Mouse (Mus musculus) mesoderm, embryonic 11.5 days (tissue): ENCODE measurements around the gene Ralbp1.

Experiments used
- DNase-seq: peaks from one replicate; pipeline ENCODE4 v3.0.0-alpha.2; 2012; ENCODE audit warnings: low read depth, low spot score

Gene Ralbp1

GRCm38 (mm10) chr17:65896016-65896415 lies 10.4 kb upstream of the Ralbp1 start:
- DNase-seq = no peak

GRCm38 (mm10) chr17:65889476-65889875 lies 3.9 kb upstream of the Ralbp1 start:
- DNase-seq = no peak

- no peak for DNase-seq
These were observed 973 bp upstream of the Ralbp1 start for GRCm38 (mm10) chr17:65886571-65886970.

- no peak for DNase-seq
These were observed 251 bp downstream of the Ralbp1 start for GRCm38 (mm10) chr17:65885398-65885696.

GRCm38 (mm10) chr17:65884691-65885397 lies 754 bp downstream of the Ralbp1 start:
- peak; percentile 99 for DNase-seq

- peak; percentile 51 for DNase-seq
These were observed 1.4 kb downstream of the Ralbp1 start for GRCm38 (mm10) chr17:65884061-65884669.

- DNase-seq = no peak
These were observed 8.6 kb downstream of the Ralbp1 start for GRCm38 (mm10) chr17:65877026-65877425.

GRCm38 (mm10) chr17:65873834-65874233 lies 11.8 kb downstream of the Ralbp1 start:
- no peak for DNase-seq

GRCm38 (mm10) chr17:65873156-65873555 lies 12.4 kb downstream of the Ralbp1 start:
- DNase-seq = no peak

GRCm38 (mm10) chr17:65872652-65873051 lies 12.9 kb downstream of the Ralbp1 start:
- DNase-seq = peak; percentile 56

- DNase-seq = no peak
These were observed 13.5 kb downstream of the Ralbp1 start for GRCm38 (mm10) chr17:65872051-65872450.

GRCm38 (mm10) chr17:65871641-65872041 lies 14.0 kb downstream of the Ralbp1 start:
- no peak for DNase-seq

- peak; percentile 89 for DNase-seq
These were observed 15.5 kb downstream of the Ralbp1 start for GRCm38 (mm10) chr17:65870146-65870545.

- no peak for DNase-seq
These were observed 15.9 kb downstream of the Ralbp1 start for GRCm38 (mm10) chr17:65869720-65870119.

GRCm38 (mm10) chr17:65867996-65868395 lies 17.6 kb downstream of the Ralbp1 start:
- DNase-seq = no peak

GRCm38 (mm10) chr17:65866201-65866600 lies 19.4 kb downstream of the Ralbp1 start:
- no peak for DNase-seq

- DNase-seq = no peak
These were observed 20.3 kb downstream of the Ralbp1 start for GRCm38 (mm10) chr17:65865265-65865664.

GRCm38 (mm10) chr17:65864742-65865141 lies 20.9 kb downstream of the Ralbp1 start:
- DNase-seq = peak; percentile 71

- no peak for DNase-seq
These were observed 21.8 kb downstream of the Ralbp1 start for GRCm38 (mm10) chr17:65863830-65864229.

- peak; percentile 50 for DNase-seq
These were observed 23.0 kb downstream of the Ralbp1 start for GRCm38 (mm10) chr17:65862579-65862978.

GRCm38 (mm10) chr17:65857617-65858016 lies 28.0 kb downstream of the Ralbp1 start:
- DNase-seq = no peak

- no peak for DNase-seq
These were observed 31.6 kb downstream of the Ralbp1 start for GRCm38 (mm10) chr17:65854006-65854405.

- no peak for DNase-seq
These were observed 32.3 kb downstream of the Ralbp1 start for GRCm38 (mm10) chr17:65853326-65853725.

GRCm38 (mm10) chr17:65851749-65852148 lies 33.8 kb downstream of the Ralbp1 start:
- no peak for DNase-seq
